Mouse (Mus musculus): ENCODE measurements around the gene Plekhg5.

DNA sequence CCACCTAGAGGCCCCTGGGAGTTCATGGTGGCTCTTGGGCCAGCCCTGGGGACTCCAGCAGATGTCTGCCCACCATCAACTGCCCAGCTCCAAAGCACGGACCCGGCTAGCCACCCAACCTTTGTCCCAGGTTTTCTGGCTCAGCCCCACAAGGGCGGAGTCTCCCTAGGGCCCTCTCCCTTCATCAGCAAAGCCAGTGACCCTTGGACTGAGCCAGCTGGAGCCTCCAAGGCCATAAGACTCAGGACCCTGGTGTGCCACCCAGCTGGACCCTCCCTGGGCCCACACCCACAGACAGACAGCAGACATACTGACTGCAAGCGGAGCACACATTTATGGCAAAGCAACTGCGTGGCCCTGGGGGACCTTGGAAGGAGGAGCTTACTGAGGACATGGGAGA lies 56.5 kb downstream of the Plekhg5 start:
- TF ChIP-seq CTCF (IDR thresholded peaks at IDR 0.05; ENCODE audit: insufficient read depth, low read length): no peak
- no peak for TF ChIP-seq POLR2A (IDR thresholded peaks at IDR 0.05; ENCODE audit: borderline replicate concordance, extremely low read depth, low read depth, low read length)
